Mouse (Mus musculus) adrenal gland, adult (tissue): ENCODE measurements around the gene Thsd7b.

Source experiments
- DNase-seq, 2 experiments: peaks; one replicate each; pipeline ENCODE4 v3.0.0; 2022 to 2023; ENCODE audit warnings: low spot score in 1 of 2; ENCODE audit not compliant: inconsistent age in 2 of 2

Thsd7b gene

GRCm38 (mm10) chr1:129516379-129516778 is 243.3 kb downstream of the Thsd7b start:
- no peak for DNase-seq

DNA sequence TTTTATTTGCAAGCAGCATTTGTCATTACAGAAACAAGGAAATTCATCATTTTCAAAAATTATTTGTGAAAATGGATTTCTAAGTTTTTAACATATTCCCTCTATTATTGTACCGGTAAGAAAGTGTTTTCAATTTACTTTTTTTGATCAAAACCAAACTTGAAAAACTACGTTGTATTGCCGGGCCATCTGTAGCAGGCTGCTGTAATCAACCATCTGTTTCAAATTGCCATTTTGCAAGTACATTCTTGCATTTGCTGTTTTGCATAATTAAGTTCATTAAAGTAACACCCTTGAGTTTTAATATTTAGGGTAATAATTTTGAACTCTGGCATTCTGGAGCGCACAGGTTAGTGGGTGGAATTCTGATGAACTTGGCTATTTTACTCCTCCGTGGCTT is 246.6 kb downstream of the Thsd7b start:
- DNase-seq = no peak

DNA sequence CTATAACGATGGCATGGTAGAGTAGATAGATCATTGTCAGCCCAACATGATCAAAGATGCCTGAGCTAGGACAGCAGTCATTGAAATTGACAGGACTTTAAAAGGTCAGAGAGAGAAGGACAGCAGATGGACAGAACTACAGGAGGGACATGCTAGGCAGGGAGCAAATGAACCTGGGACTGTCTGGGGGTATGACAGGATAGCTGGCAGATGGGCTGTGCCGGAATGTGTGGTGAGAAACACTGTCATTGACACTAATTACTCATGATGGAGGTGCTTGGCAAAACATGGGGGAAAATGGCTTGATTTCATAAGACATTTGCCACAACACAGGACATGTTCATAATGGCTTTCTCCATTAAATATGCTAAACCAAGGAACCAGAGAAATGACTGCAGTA is 253.9 kb downstream of the Thsd7b start:
- DNase-seq = no peak

- no peak for DNase-seq
These were observed 259.1 kb downstream of the Thsd7b start for GRCm38 (mm10) chr1:129532206-129532605.

GRCm38 (mm10) chr1:129538508-129538907 is 265.4 kb downstream of the Thsd7b start:
- DNase-seq = no peak

DNA sequence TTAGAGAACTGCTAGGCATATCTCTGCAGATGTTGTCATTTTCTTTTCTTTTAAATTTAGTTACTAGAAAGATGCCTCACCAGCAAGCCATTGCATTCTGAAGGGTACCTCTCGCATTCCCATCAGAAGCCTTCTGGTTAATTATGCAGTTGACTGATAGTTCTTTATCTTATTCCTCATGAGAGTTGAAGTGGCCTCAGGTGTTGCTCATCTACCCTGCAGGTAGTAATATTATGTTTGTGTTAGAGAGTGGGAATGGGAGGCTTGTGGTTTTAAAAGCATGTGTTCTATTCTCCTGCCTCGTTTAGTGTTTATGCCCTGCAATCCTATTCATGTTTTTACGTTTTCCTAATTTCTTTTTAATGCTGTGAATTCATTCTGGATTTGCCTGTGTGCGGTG is 265.9 kb downstream of the Thsd7b start:
- no peak for DNase-seq

DNA sequence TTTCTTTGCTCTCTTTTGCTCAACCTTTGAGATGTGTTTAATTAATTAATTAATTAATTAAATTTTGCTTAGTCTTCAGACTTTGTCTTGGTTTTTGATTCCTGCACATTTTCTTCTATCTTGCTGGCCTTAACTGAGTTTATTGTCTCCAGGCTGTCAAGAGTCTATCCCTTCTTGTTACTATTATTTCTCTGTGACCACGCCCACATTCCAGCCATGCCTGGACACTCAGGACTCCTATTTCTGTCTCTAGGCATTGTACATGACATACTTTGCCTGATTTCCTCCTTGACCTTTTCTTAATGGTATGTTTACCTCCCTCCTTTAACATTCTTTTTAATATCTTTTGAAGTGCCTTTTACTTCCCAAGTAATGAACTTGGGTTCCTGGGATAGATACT is 267.6 kb downstream of the Thsd7b start:
- DNase-seq = no peak

DNA sequence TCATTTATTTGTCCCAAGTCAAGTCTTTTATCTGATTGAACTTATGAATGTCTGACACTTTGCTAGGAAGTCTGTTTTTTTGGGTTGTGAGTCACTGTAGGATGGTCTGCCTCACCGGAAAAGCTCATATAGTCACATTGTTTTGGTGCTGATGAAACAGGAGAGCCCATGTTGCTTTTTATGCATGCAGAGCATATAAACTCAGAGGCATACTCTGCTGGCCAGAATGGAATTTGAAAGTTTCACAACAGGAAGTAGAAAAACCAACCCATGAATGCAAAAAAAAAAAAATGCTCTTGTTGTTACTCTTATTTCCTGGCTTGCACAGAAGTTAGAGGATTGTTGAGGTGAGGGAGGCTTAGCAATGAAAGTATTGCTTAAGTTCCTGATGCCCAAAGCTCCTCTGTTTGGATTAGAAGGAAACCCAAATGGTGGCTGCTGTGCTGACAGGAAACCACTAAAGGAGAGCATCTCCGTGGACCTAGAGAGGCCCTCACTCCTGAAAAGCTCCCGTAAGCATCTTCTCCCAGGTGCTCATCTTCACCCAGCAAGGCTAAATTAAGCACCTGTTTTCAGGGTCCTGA is 269.6 kb downstream of the Thsd7b start:
- no peak for DNase-seq

GRCm38 (mm10) chr1:129543169-129543568 is 270.1 kb downstream of the Thsd7b start:
- no peak for DNase-seq

DNA sequence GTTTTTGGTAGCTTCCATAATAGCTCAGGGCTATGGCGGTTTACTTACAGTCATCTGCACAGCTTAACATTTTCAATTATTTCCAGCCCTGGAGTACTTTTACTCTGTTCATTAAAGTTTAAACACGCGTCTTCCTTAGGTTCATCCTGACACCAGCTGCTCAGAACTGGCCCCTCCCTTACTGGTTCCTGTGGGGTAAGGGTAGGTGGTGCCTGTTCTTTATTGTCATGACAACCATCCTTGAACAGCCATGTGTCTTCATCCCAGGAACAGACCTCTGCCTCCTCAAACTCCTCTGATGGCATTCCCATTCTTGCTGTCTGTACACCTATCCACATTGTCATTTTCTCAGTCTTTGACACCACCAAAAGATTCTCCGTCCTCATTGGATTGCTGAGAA is 285.0 kb downstream of the Thsd7b start:
- no peak for DNase-seq

GRCm38 (mm10) chr1:129559137-129559536 is 286.0 kb downstream of the Thsd7b start:
- DNase-seq = no peak

DNA sequence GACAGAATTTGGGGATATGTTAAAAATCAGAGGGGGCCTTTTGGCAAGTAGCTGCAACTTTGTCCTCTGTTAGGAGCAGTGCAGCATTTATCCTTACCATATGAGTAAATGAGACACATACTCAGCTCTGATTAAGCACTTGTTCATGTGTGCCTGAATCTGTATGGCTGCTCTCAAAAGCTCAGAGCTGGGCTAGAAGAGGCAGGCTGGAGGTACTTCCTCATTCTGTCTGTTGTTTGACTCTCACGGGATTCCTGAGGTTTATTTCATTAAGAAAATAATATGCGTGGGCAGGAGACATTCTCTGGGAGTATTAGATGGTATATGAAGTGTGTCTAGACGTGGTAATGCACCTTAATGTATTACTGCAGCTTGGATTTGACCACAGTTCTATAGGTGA is 286.7 kb downstream of the Thsd7b start:
- no peak for DNase-seq

DNA sequence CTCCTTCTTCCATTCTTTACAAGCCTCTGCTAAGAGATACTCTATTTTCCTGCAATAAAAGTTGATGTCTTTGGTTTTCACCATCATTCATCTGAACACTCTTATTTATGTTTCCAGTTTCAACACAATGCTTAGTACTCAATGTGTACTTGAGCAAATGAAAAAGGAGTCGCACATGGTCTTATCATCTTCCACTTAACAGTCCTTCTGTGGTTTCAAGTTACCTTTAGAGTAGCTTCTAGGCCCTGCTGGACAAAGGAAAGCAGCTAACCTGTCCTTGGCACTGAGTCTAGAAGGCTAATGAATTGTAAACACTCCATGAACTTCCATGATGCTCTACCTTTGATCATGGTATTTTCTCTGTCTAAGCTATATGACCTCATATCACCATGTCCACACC is 289.6 kb downstream of the Thsd7b start:
- DNase-seq = no peak

- no peak for DNase-seq
These were observed 297.4 kb downstream of the Thsd7b start for GRCm38 (mm10) chr1:129570522-129570921.

DNA sequence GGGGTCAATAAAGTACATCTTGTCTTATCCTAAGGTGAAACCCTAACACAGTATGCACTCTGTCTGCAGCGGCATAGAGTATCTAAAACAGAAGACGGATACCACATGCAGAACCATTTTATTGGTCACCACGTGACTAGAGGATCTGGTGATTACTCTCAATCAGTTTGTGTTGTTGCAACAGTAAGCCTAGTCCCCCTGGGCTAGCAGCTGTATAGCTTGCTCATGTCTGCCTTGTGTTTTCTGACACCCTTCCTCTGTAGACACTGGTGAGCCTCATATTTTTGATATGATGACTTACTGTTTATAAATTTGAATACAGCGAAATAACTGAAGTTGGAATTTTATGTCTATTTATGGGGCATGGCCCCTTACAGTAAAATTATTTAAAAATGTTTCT is 306.9 kb downstream of the Thsd7b start:
- no peak for DNase-seq

DNA sequence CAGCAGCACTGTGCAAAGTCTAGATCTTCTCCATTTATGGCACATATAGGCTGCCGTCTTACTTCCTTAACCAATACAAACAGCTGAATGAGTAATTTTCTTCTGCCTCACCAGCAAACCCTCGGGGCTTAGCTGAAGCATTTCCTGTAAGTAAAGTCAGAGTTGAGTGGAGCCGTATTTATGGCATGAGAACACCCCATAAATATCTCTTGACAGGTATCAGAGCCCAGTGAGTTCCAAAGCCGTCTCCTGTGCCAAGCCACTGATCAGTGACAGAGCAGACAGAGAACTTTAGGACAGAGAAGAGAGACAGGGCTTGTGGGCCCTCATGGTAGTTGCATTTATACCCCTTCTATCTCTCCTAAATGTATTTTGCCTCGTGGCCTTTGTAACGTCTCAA is 313.5 kb downstream of the Thsd7b start:
- no peak for DNase-seq

- DNase-seq = peak in 1 of 2 experiments; percentile 63
These were observed 316.4 kb downstream of the Thsd7b start for GRCm38 (mm10) chr1:129589366-129590002.

- DNase-seq = no peak
These were observed 322.3 kb downstream of the Thsd7b start for GRCm38 (mm10) chr1:129595447-129595846.

GRCm38 (mm10) chr1:129600933-129601332 is 327.8 kb downstream of the Thsd7b start:
- no peak for DNase-seq

- no peak for DNase-seq
These were observed 329.2 kb downstream of the Thsd7b start for GRCm38 (mm10) chr1:129602284-129602683.

GRCm38 (mm10) chr1:129608395-129608794 is 335.3 kb downstream of the Thsd7b start:
- no peak for DNase-seq

- DNase-seq = no peak
These were observed 343.0 kb downstream of the Thsd7b start for GRCm38 (mm10) chr1:129616080-129616479.
